Mouse (Mus musculus): ENCODE results near the gene Ndfip2.

DNA sequence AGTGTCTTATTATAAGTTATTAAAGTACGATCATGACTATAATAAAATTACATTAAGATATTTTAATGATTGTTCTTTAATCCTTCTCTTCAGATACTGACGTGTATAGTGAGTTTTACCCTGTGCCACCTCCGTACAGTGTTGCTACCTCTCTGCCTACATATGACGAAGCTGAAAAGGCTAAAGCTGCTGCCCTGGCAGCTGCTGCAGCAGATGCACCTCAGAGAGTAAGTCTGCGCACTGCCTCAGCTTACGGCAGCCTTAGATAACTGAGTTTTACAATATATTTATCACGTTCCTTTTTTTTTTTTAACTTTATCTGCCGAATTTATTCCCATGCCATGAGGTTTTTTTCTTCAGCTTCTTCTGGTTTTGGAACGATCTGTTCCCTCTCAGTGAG lies 33.8 kb downstream of the Ndfip2 start:
- TF ChIP-seq EP300 (IDR thresholded peaks at IDR 0.05; ENCODE audit: low read depth) (no peak), CTCF (IDR thresholded peaks at IDR 0.05; ENCODE audit: low read depth) (no peak)

Data from heart, postnatal 0 days (tissue).